Mouse (Mus musculus): Measurements from ENCODE around the gene Arhgap31.

Arhgap31 gene

DNA sequence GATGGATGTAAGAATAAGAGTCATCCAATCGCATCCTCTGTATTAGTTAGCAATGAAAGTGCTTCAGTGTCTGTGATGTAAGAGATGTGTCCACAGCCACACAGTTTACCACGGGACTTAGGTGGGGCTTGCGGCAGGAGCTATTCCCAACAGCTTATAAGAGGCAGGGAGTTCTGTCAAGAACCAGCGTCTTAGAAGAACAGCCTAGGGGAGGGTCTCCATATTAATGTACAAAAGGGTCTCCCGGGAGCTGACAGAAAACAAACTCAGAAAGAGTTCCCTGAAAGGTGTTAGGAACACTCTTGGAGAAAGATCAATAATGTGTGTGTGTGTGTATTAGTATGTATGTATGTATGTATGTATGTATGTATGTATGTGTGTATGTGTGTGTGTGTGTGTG, 60.4 kb downstream of the Arhgap31 start:
- no peak for DNase-seq (ENCODE audit: low read depth in 2 of 2, low spot score in 2 of 2)

DNA sequence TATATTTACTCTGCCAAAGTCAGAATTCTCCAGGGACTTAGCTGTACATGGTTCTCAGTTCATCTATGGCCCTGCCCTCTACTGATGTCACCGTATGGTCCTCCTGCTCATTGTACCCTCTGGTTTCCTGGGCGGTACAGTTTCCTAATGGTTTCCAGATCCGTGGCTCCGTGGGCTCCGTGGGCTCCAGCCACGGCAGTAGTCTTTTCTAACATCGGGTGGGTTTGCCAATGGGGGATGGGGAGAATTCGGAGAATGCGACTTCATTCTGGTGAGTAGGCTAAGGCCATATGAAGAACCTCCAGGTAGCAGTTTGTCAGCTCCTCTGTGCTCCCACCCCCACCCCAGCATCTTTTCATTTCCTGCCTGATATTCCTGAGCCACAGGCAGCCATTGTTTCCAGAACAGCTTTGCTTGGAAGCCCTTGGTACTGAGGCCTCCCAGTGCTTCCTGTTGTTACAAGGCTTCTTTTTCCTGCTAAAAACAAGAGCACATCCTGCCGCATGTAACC, 61.3 kb downstream of the Arhgap31 start:
- DNase-seq (ENCODE audit: low read depth in 2 of 2, low spot score in 2 of 2): no peak

DNA sequence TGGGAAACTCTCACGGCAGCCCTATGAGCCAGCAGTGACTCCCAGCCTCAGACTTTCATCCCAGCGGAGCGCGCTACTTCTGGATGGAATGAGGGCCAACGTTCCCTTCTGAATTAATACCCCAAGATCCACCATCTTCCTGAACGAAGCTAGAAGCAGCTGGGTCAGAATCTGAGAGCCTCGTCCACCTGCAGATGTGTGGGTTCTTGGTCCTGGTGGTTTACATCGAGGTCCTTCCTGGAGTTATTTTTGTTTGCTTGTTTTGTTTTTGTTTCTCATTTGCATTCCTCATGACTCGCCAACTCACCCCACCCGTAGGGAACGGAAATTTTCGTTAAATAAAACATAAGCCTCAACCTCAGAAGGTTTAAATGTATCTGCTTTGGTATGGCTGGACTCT, 61.8 kb downstream of the Arhgap31 start:
- no peak for DNase-seq (ENCODE audit: low read depth in 2 of 2, low spot score in 2 of 2)

GRCm38 (mm10) chr16:38649431-38649827, 63.6 kb downstream of the Arhgap31 start:
- no peak for DNase-seq (ENCODE audit: low read depth in 2 of 2, low spot score in 2 of 2)

GRCm38 (mm10) chr16:38648783-38649430, 64.2 kb downstream of the Arhgap31 start:
- no peak for DNase-seq (ENCODE audit: low read depth in 2 of 2, low spot score in 2 of 2)

DNA sequence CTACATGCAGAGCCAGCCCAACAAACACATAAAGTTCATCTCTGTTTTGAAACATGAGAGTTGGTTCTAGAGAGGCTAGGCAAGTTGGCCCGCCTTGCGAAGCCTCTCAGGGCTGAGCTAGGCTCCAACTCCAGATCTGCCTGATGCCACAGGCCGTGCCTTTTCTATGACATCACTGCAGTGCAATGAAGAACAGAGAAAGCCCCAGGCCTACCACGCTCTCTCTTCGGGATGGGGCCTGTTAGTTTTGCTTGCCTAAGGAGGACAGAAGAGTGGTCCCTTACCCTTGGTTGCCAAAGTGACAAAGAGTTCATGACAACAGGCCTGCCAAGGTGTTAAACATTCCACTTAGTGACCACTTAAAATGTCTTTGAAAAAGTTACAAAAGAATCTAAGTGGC, 64.9 kb downstream of the Arhgap31 start:
- no peak for DNase-seq (ENCODE audit: low read depth in 2 of 2, low spot score in 2 of 2)

GRCm38 (mm10) chr16:38644455-38644854, 68.6 kb downstream of the Arhgap31 start:
- DNase-seq (ENCODE audit: low read depth in 2 of 2, low spot score in 2 of 2): no peak

DNA sequence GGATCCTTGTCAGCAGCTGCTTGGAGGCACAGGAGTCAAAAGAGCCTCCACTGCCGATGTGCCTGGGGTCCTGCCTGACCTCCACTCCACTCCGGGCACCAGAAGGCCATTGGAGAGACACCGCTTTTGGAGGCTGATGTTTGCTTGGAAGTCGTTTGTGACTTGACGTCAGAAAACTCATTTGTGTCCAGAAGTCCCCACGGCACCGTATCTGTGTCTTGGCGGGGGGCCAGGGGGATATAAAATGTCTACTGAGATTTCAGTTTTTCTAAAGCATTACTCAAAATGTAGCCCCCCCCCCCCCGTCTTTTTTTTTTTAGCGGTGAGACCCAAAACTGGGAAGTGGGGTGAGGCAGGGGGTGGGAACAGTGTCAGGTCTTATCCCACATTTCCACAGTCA, 76.0 kb downstream of the Arhgap31 start:
- no peak for DNase-seq (ENCODE audit: low read depth in 2 of 2, low spot score in 2 of 2)

DNA sequence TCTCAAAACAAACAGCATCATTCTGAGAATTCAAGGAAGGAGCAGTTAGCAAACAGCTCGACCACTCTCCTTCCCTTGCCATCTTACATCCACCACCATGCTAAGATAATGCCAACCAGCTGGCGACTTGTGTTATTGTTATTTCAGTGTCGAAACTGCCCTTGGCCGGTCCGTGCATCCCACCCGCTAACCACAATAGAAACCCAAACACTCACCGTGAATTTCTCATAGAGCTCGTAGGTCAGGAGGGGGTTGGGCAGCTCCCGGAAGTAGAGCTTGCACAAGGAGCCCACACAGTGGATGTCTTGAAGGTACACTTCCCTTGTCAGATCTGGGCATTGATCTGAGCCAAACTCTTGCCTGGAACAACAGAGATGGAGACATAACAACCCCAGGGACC, 76.4 kb downstream of the Arhgap31 start:
- DNase-seq (ENCODE audit: low read depth in 2 of 2, low spot score in 2 of 2): peak in 1 of 2 experiments; percentile 15

GRCm38 (mm10) chr16:38635833-38636390, 77.2 kb downstream of the Arhgap31 start:
- peak in 1 of 2 experiments; percentile 22 for DNase-seq (ENCODE audit: low read depth in 2 of 2, low spot score in 2 of 2)

GRCm38 (mm10) chr16:38632147-38632546, 80.9 kb downstream of the Arhgap31 start:
- peak; percentile 40 to 63 for DNase-seq (ENCODE audit: low read depth in 2 of 2, low spot score in 2 of 2)

GRCm38 (mm10) chr16:38625811-38626369, 87.2 kb downstream of the Arhgap31 start:
- no peak for DNase-seq (ENCODE audit: low read depth in 2 of 2, low spot score in 2 of 2)

DNA sequence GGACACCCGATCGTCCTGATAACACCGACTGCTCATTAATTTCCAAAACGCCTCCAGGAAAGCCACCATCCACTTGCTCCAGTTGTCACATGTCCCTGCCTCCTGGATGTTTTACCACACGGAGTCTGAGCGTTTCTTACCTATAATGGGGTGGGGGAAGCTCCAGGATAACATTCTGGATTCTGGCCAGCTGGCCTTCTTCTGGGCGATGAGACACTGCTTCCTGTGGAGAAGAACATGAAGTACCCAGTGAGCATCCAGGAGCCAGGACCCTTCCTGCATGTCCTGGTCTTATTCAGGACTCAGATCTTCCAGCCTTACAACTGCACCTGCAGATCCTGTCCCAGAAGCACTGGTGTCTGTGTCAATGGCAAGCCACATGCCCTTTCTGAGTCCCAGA, 87.7 kb downstream of the Arhgap31 start:
- DNase-seq (ENCODE audit: low read depth in 2 of 2, low spot score in 2 of 2): no peak

GRCm38 (mm10) chr16:38624303-38624702, 88.8 kb downstream of the Arhgap31 start:
- DNase-seq (ENCODE audit: low read depth in 2 of 2, low spot score in 2 of 2): no peak

DNA sequence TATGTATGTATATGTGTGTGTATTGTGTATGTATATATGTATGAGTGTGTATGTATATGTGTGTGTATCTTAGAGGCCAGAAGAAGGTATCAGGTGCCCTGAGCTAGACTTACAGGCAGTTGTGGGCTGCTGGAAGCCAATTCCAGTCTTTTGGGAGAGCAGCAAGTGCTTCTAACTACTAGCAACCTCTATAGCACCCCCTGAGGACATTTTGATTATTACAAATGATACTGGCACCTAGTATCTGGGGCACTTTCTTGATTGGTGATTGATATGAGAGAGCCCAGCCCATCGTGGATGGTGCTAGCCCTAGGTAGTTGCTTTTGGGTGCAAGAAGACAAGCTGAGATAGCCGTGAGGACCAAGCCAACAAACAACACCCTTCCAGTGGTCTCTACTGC, 90.8 kb downstream of the Arhgap31 start:
- peak in 1 of 2 experiments; percentile 16 for DNase-seq (ENCODE audit: low read depth in 2 of 2, low spot score in 2 of 2)

GRCm38 (mm10) chr16:38620696-38621450, 92.2 kb downstream of the Arhgap31 start:
- no peak for DNase-seq (ENCODE audit: low read depth in 2 of 2, low spot score in 2 of 2)

DNA sequence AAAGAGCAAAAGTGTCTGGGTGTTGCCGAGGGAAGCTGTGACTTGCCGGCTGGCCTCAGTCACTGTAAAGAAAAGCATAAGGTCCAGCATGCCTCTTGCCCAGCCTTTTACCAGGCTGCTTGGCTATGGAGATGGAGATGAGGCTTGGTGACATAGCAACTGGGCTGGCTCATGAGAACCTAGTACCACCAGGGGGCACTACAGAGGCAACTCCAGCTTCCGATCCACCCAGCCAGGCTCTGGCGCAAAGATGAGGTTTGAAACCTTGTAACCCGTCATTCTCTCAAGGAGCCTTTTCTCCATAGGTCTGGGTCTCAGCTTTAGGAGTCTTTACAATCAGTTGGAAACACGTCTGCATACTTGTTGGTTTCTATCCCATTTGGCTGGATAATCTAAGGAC, 94.0 kb downstream of the Arhgap31 start:
- DNase-seq (ENCODE audit: low read depth in 2 of 2, low spot score in 2 of 2): peak; percentile 51 to 71

- no peak for DNase-seq (ENCODE audit: low read depth in 2 of 2, low spot score in 2 of 2)
Measured at GRCm38 (mm10) chr16:38617977-38618376, 95.1 kb downstream of the Arhgap31 start.

- no peak for DNase-seq (ENCODE audit: low read depth in 2 of 2, low spot score in 2 of 2)
Measured at GRCm38 (mm10) chr16:38613646-38614045, 99.4 kb downstream of the Arhgap31 start.

- DNase-seq (ENCODE audit: low read depth in 2 of 2, low spot score in 2 of 2): no peak
Measured at GRCm38 (mm10) chr16:38612646-38613045, 100.4 kb downstream of the Arhgap31 start.

GRCm38 (mm10) chr16:38609092-38609491, 104.0 kb downstream of the Arhgap31 start:
- no peak for DNase-seq (ENCODE audit: low read depth in 2 of 2, low spot score in 2 of 2)

- DNase-seq (ENCODE audit: low read depth in 2 of 2, low spot score in 2 of 2): no peak
Measured at GRCm38 (mm10) chr16:38608687-38609086, 104.4 kb downstream of the Arhgap31 start.

Measured in CD8-positive naive resting alpha-beta T cell, adult 2 months (primary cell).